Mouse (Mus musculus): Measurements from ENCODE around the gene Gm29289. TPM values are rescaled to one million over a fixed set of nuclear protein-coding genes. Genes with fewer than 3 reads are reported as not detected.
"Not testable (repeated sequence)": the region's sequence is repeated elsewhere in the genome, so short reads cannot be mapped to it uniquely, and the experiment has no call there.

The Gm29289 gene
- total RNA-seq (2014; rRNA removed) (not detected in 2 replicates), polyA plus RNA-seq (2012; rRNA removed) (not detected in 2 replicates)

- H3K27ac ChIP-seq (replicated peaks; ENCODE audit: insufficient read depth, low read depth, low read length); H3K4me3 ChIP-seq (ENCODE audit: insufficient read depth, low read depth, low read length); H3K9ac ChIP-seq (ENCODE audit: low read depth, low read length); H3K36me3 ChIP-seq (ENCODE audit: control insufficient read depth, insufficient read depth, low read length); H3K79me2 ChIP-seq (ENCODE audit: control insufficient read depth, insufficient read depth, low read length); H3K27me3 ChIP-seq (ENCODE audit: control insufficient read depth, insufficient read depth, low read length); DNase-seq (ENCODE audit: extremely low read depth, low read depth, low spot score); H3K4me1 ChIP-seq (ENCODE audit: control insufficient read depth, insufficient read depth, low read length): not testable (repeated sequence)
- no CpG with 5 or more reads among the region's 9 CpGs for WGBS
These were observed at the start of gene Gm29289 for GRCm38 (mm10) chrY:2932282-2932681. TSS of gene Gm29289 (plus strand) at chrY:2932582.

GRCm38 (mm10) chrY:2900689-2901088, 31.7 kb upstream of the Gm29289 start, which contains the start of gene Gm10352:
TSS of gene Gm10352 (plus strand) at chrY:2900989.
- not testable (repeated sequence) for H3K4me3 ChIP-seq (ENCODE audit: insufficient read depth, low read depth, low read length); H3K36me3 ChIP-seq (ENCODE audit: control insufficient read depth, insufficient read depth, low read length); H3K27me3 ChIP-seq (ENCODE audit: control insufficient read depth, insufficient read depth, low read length); H3K79me2 ChIP-seq (ENCODE audit: control insufficient read depth, insufficient read depth, low read length); H3K27ac ChIP-seq (replicated peaks; ENCODE audit: insufficient read depth, low read depth, low read length); H3K9ac ChIP-seq (ENCODE audit: low read depth, low read length); DNase-seq (ENCODE audit: extremely low read depth, low read depth, low spot score); H3K4me1 ChIP-seq (ENCODE audit: control insufficient read depth, insufficient read depth, low read length)
- no CpG with 5 or more reads among the region's 9 CpGs for WGBS

Other genes with a start within 250 kb of the Gm29289 start
- not detected in 2 replicates for gene H2al2b, start 211.9 kb upstream of the Gm29289 start, total RNA-seq (2014; rRNA removed)
- not detected in 2 replicates for gene H2al2b, start 211.9 kb upstream of the Gm29289 start, polyA plus RNA-seq (2012; rRNA removed)
- gene Gm4064, start 136.4 kb upstream of the Gm29289 start, total RNA-seq (2014; rRNA removed), result not detected in 2 replicates
- gene Gm4064, start 136.4 kb upstream of the Gm29289 start, polyA plus RNA-seq (2012; rRNA removed), result not detected in 2 replicates
- gene Rbmy, start 101.9 kb upstream of the Gm29289 start, total RNA-seq (2014; rRNA removed), result not detected in 2 replicates
- not detected in 2 replicates for gene Rbmy, start 101.9 kb upstream of the Gm29289 start, polyA plus RNA-seq (2012; rRNA removed)
- gene Gm10256, start 101.9 kb upstream of the Gm29289 start, total RNA-seq (2014; rRNA removed), result not detected in 2 replicates
- not detected in 2 replicates for gene Gm10256, start 101.9 kb upstream of the Gm29289 start, polyA plus RNA-seq (2012; rRNA removed)
- not detected in 2 replicates for gene Gm10352, start 31.6 kb upstream of the Gm29289 start, total RNA-seq (2014; rRNA removed)
- not detected in 2 replicates for gene Gm10352, start 31.6 kb upstream of the Gm29289 start, polyA plus RNA-seq (2012; rRNA removed)